Mouse (Mus musculus) lung, adult 2 months (tissue): ENCODE results near the gene Rpl31.

Experiments used
- CTCF ChIP-seq: fragments of 200-500 bp; IDR thresholded peaks from 2 replicates; pipeline ENCODE4 v1.5.1; 2011; ENCODE audit warnings: mild to moderate bottlenecking, low read length, control low read depth; ENCODE audit not compliant: insufficient read depth
- POLR2A ChIP-seq: fragments of 200-500 bp; IDR thresholded peaks from 2 replicates; pipeline ENCODE4 v1.6.1; 2011; ENCODE audit warnings: low read depth, mild to moderate bottlenecking, control low read depth, low read length, borderline replicate concordance; ENCODE audit errors: extremely low read depth

- TF ChIP-seq POLR2A (no peak), CTCF (no peak)
These were observed 2.8 kb downstream of the Rpl31 start for GRCm38 (mm10) chr1:39370431-39370830.
